Mouse (Mus musculus): ENCODE data around the gene Slit2. TPM values are rescaled to one million over a fixed set of nuclear protein-coding genes. Genes with fewer than 3 reads are reported as not detected.

Gene Slit2
- total and polyA plus RNA-seq, 2 experiments from 2014 or later: 11.3 to 35.7 TPM

GRCm38 (mm10) chr5:47985901-47986670 is 3.1 kb downstream of the Slit2 start:
- no peaks in the 10 kb centered on the region for H3K4me1 ChIP-seq (ENCODE audit: insufficient read depth, low read length)
- H3K36me3 ChIP-seq (ENCODE audit: insufficient read depth, low read length): no peaks in the 10 kb centered on the region
- H3K9me3 ChIP-seq (ENCODE audit: low read length): no peaks in the 10 kb centered on the region
- H3K4me2 ChIP-seq (ENCODE audit: low read depth, low read length, poor library complexity, severe bottlenecking): peak overlapping the region; percentile 93
- H3K9ac ChIP-seq (replicated peaks; ENCODE audit: low read length, poor library complexity, severe bottlenecking): peak overlapping the region; percentile 64
- DNase-seq (ENCODE audit: low spot score): peak; percentile 41
- no peaks in the 10 kb centered on the region for H3K27me3 ChIP-seq (ENCODE audit: insufficient read depth, low read length)
- H3K4me3 ChIP-seq (ENCODE audit: low read depth, low read length): peak overlapping the region; percentile 75
- H3K27ac ChIP-seq (ENCODE audit: low read depth, low read length): no peak overlapping the region
- under 1% methylated on average over 48 of the region's 48 CpGs for WGBS
- no peak for ATAC-seq (ENCODE audit: low FRiP score)
- no peak for TF ChIP-seq CTCF (IDR thresholded peaks at IDR 0.05)

GRCm38 (mm10) chr5:47990926-47991325 is 8.0 kb downstream of the Slit2 start:
- 80% methylated on average over 4 of the region's 4 CpGs for WGBS
- Histone ChIP-seq H3K27ac (ENCODE audit: low read depth, low read length) (no peak overlapping the region), H3K4me2 (ENCODE audit: low read depth, low read length, poor library complexity, severe bottlenecking) (no peak overlapping the region)

GRCm38 (mm10) chr5:48003708-48004415 is 20.9 kb downstream of the Slit2 start:
- Histone ChIP-seq H3K9me3 (ENCODE audit: low read length) (no peaks in the 10 kb centered on the region), H3K36me3 (ENCODE audit: insufficient read depth, low read length) (no peaks in the 10 kb centered on the region), H3K4me2 (ENCODE audit: low read depth, low read length, poor library complexity, severe bottlenecking) (no peak overlapping the region), H3K27ac (ENCODE audit: low read depth, low read length) (no peak overlapping the region), H3K4me3 (ENCODE audit: low read depth, low read length) (no peak overlapping the region), H3K9ac (replicated peaks; ENCODE audit: low read length, poor library complexity, severe bottlenecking) (no peak overlapping the region), H3K27me3 (ENCODE audit: insufficient read depth, low read length) (no peaks in the 10 kb centered on the region), H3K4me1 (ENCODE audit: insufficient read depth, low read length) (no peaks in the 10 kb centered on the region)
- TF ChIP-seq CTCF (IDR thresholded peaks at IDR 0.05): no peak
- ATAC-seq (ENCODE audit: low FRiP score): no peak
- WGBS: 65% methylated on average over 12 of the region's 12 CpGs
- DNase-seq (ENCODE audit: low spot score): no peak

More at GRCm38 (mm10) chr5:47990926-47991325, 8.0 kb downstream of the Slit2 start:
- no peak for TF ChIP-seq CTCF (IDR thresholded peaks at IDR 0.05)
- DNase-seq (ENCODE audit: low spot score) (no peak), ATAC-seq (ENCODE audit: low FRiP score) (no peak)
- Histone ChIP-seq H3K4me3 (ENCODE audit: low read depth, low read length) (no peak overlapping the region), H3K9ac (replicated peaks; ENCODE audit: low read length, poor library complexity, severe bottlenecking) (no peak overlapping the region), H3K9me3 (ENCODE audit: low read length) (no peaks in the 10 kb centered on the region), H3K27me3 (ENCODE audit: insufficient read depth, low read length) (no peaks in the 10 kb centered on the region), H3K36me3 (ENCODE audit: insufficient read depth, low read length) (no peaks in the 10 kb centered on the region), H3K4me1 (ENCODE audit: insufficient read depth, low read length) (no peaks in the 10 kb centered on the region)

- WGBS: 32% methylated on average over 9 of the region's 9 CpGs
These were observed 22.6 kb downstream of the Slit2 start for GRCm38 (mm10) chr5:48005533-48005932.

GRCm38 (mm10) chr5:48006059-48006458 is 23.1 kb downstream of the Slit2 start:
- H3K27me3 ChIP-seq (ENCODE audit: insufficient read depth, low read length): no peaks in the 10 kb centered on the region
- no peak overlapping the region for H3K9ac ChIP-seq (replicated peaks; ENCODE audit: low read length, poor library complexity, severe bottlenecking)
- H3K9me3 ChIP-seq (ENCODE audit: low read length): no peaks in the 10 kb centered on the region
- ATAC-seq (ENCODE audit: low FRiP score): no peak
- TF ChIP-seq CTCF (IDR thresholded peaks at IDR 0.05): no peak
- H3K4me2 ChIP-seq (ENCODE audit: low read depth, low read length, poor library complexity, severe bottlenecking): no peak overlapping the region
- no peak overlapping the region for H3K4me3 ChIP-seq (ENCODE audit: low read depth, low read length)
- H3K27ac ChIP-seq (ENCODE audit: low read depth, low read length): no peak overlapping the region
- no peaks in the 10 kb centered on the region for H3K4me1 ChIP-seq (ENCODE audit: insufficient read depth, low read length)
- DNase-seq (ENCODE audit: low spot score): no peak
- no peaks in the 10 kb centered on the region for H3K36me3 ChIP-seq (ENCODE audit: insufficient read depth, low read length)

More at GRCm38 (mm10) chr5:48005533-48005932, 22.6 kb downstream of the Slit2 start:
- no peak for TF ChIP-seq CTCF (IDR thresholded peaks at IDR 0.05)
- Histone ChIP-seq H3K9ac (replicated peaks; ENCODE audit: low read length, poor library complexity, severe bottlenecking) (no peak overlapping the region), H3K4me3 (ENCODE audit: low read depth, low read length) (no peak overlapping the region), H3K9me3 (ENCODE audit: low read length) (no peaks in the 10 kb centered on the region), H3K4me2 (ENCODE audit: low read depth, low read length, poor library complexity, severe bottlenecking) (no peak overlapping the region), H3K27me3 (ENCODE audit: insufficient read depth, low read length) (no peaks in the 10 kb centered on the region), H3K27ac (ENCODE audit: low read depth, low read length) (no peak overlapping the region), H3K4me1 (ENCODE audit: insufficient read depth, low read length) (no peaks in the 10 kb centered on the region), H3K36me3 (ENCODE audit: insufficient read depth, low read length) (no peaks in the 10 kb centered on the region)
- ATAC-seq (ENCODE audit: low FRiP score) (no peak), DNase-seq (ENCODE audit: low spot score) (peak; percentile 17)

GRCm38 (mm10) chr5:48023441-48023840 is 40.5 kb downstream of the Slit2 start:
- no peak for TF ChIP-seq CTCF (IDR thresholded peaks at IDR 0.05)
- H3K27me3 ChIP-seq (ENCODE audit: insufficient read depth, low read length): no peaks in the 10 kb centered on the region
- ATAC-seq (ENCODE audit: low FRiP score): no peak
- no peak overlapping the region for H3K4me3 ChIP-seq (ENCODE audit: low read depth, low read length)
- no peak for DNase-seq (ENCODE audit: low spot score)
- H3K9ac ChIP-seq (replicated peaks; ENCODE audit: low read length, poor library complexity, severe bottlenecking): no peak overlapping the region
- H3K36me3 ChIP-seq (ENCODE audit: insufficient read depth, low read length): no peaks in the 10 kb centered on the region
- no peak overlapping the region for H3K4me2 ChIP-seq (ENCODE audit: low read depth, low read length, poor library complexity, severe bottlenecking)
- WGBS: 85% methylated on average over 4 of the region's 4 CpGs
- no peaks in the 10 kb centered on the region for H3K4me1 ChIP-seq (ENCODE audit: insufficient read depth, low read length)
- no peak overlapping the region for H3K27ac ChIP-seq (ENCODE audit: low read depth, low read length)
- no peaks in the 10 kb centered on the region for H3K9me3 ChIP-seq (ENCODE audit: low read length)

All from midbrain, postnatal 0 days (tissue).